Mouse (Mus musculus) liver, adult (tissue): ENCODE measurements around the gene Svop.

Experiments
- GATA4 ChIP-seq: IDR thresholded peaks from 2 replicates; pipeline ENCODE4 v1.6.1; 2014; ENCODE audit warnings: mild to moderate bottlenecking, low read length; ENCODE audit not compliant: insufficient replicate concordance

Svop gene

GRCm38 (mm10) chr5:114040911-114041310 lies 50.5 kb downstream of the Svop start:
- TF ChIP-seq GATA4 = no peak

GRCm38 (mm10) chr5:114040508-114040907 lies 50.9 kb downstream of the Svop start:
- TF ChIP-seq GATA4 = no peak

GRCm38 (mm10) chr5:114035111-114035510 lies 56.3 kb downstream of the Svop start:
- no peak for TF ChIP-seq GATA4

GRCm38 (mm10) chr5:114034393-114034792 lies 57.0 kb downstream of the Svop start:
- TF ChIP-seq GATA4 = no peak

GRCm38 (mm10) chr5:114032161-114032763 lies 59.1 kb downstream of the Svop start:
- TF ChIP-seq GATA4 = no peak

GRCm38 (mm10) chr5:114030652-114031051 lies 60.7 kb downstream of the Svop start:
- TF ChIP-seq GATA4 = no peak; the same call in 1 of the 2 replicates

GRCm38 (mm10) chr5:114028111-114028510 lies 63.3 kb downstream of the Svop start:
- TF ChIP-seq GATA4 = no peak

- TF ChIP-seq GATA4 = no peak
Measured at GRCm38 (mm10) chr5:114027217-114027944, 64.0 kb downstream of the Svop start.

- TF ChIP-seq GATA4 = no peak
Measured at GRCm38 (mm10) chr5:114024885-114025284, 66.5 kb downstream of the Svop start.

- no peak for TF ChIP-seq GATA4
Measured at GRCm38 (mm10) chr5:114024390-114024789, 67.0 kb downstream of the Svop start.

GRCm38 (mm10) chr5:114015121-114015520 lies 76.2 kb downstream of the Svop start:
- no peak for TF ChIP-seq GATA4

- TF ChIP-seq GATA4 = no peak
Measured at GRCm38 (mm10) chr5:114009049-114009448, 82.3 kb downstream of the Svop start.

GRCm38 (mm10) chr5:114007753-114008453 lies 83.5 kb downstream of the Svop start:
- TF ChIP-seq GATA4 = no peak

- no peak for TF ChIP-seq GATA4
Measured at GRCm38 (mm10) chr5:114006974-114007373, 84.4 kb downstream of the Svop start.

GRCm38 (mm10) chr5:114005100-114005499 lies 86.3 kb downstream of the Svop start:
- TF ChIP-seq GATA4 = no peak

- TF ChIP-seq GATA4 = no peak
Measured at GRCm38 (mm10) chr5:114004573-114004972, 86.8 kb downstream of the Svop start.

GRCm38 (mm10) chr5:114003542-114003941 lies 87.8 kb downstream of the Svop start, which contains the start of gene Dao:
Gene Dao (plus strand): TSS chr5:114003703.
- TF ChIP-seq GATA4 = no peak

GRCm38 (mm10) chr5:113999382-113999781 lies 92.0 kb downstream of the Svop start:
- TF ChIP-seq GATA4 = no peak
